Mouse (Mus musculus): ENCODE results near the gene Gmds. TPM values are rescaled to one million over a fixed set of nuclear protein-coding genes. Genes with fewer than 3 reads are reported as not detected.

Gene Gmds
- polyA plus RNA-seq, 1 experiment from 2014 or later: 29.2 TPM

GRCm38 (mm10) chr13:32165581-32165980 lies 173.0 kb downstream of the Gmds start:
- Histone ChIP-seq H3K4me2 (no peak overlapping the region), H3K9me3 (ENCODE audit: low read depth, low read length) (no peaks in the 10 kb centered on the region), H3K27ac (ENCODE audit: low read depth) (no peak overlapping the region), H3K4me3 (ENCODE audit: low read depth, low read length) (no peak overlapping the region), H3K27me3 (ENCODE audit: insufficient read depth, low read length) (no peaks in the 10 kb centered on the region), H3K4me1 (ENCODE audit: insufficient read depth) (no peaks in the 10 kb centered on the region), H3K36me3 (ENCODE audit: insufficient read depth) (no peaks in the 10 kb centered on the region), H3K9ac (no peak overlapping the region)
- no peak for TF ChIP-seq CTCF (IDR thresholded peaks at IDR 0.05; ENCODE audit: low read depth)
- DNase-seq (no peak), ATAC-seq (ENCODE audit: insufficient read depth) (no peak)
- 72% methylated on average over 2 of the region's 2 CpGs for WGBS

- no peaks in the 10 kb centered on the region for H3K36me3 ChIP-seq (ENCODE audit: insufficient read depth)
- no peak overlapping the region for H3K4me3 ChIP-seq (ENCODE audit: low read depth, low read length)
- no peak overlapping the region for H3K4me2 ChIP-seq
- H3K27me3 ChIP-seq (ENCODE audit: insufficient read depth, low read length): no peaks in the 10 kb centered on the region
- no peaks in the 10 kb centered on the region for H3K4me1 ChIP-seq (ENCODE audit: insufficient read depth)
- no peak for TF ChIP-seq CTCF (IDR thresholded peaks at IDR 0.05; ENCODE audit: low read depth)
- H3K9ac ChIP-seq: no peak overlapping the region
- ATAC-seq (ENCODE audit: insufficient read depth) (no peak), DNase-seq (no peak)
- H3K9me3 ChIP-seq (ENCODE audit: low read depth, low read length): no peaks in the 10 kb centered on the region
- no peak overlapping the region for H3K27ac ChIP-seq (ENCODE audit: low read depth)
- WGBS: 30% methylated on average over 2 of the region's 2 CpGs
Observed at GRCm38 (mm10) chr13:32161567-32161966, 177.0 kb downstream of the Gmds start.

- Histone ChIP-seq H3K9me3 (ENCODE audit: low read depth, low read length) (no peaks in the 10 kb centered on the region), H3K9ac (no peak overlapping the region), H3K36me3 (ENCODE audit: insufficient read depth) (no peaks in the 10 kb centered on the region), H3K4me2 (no peak overlapping the region), H3K27me3 (ENCODE audit: insufficient read depth, low read length) (no peaks in the 10 kb centered on the region), H3K4me1 (ENCODE audit: insufficient read depth) (no peaks in the 10 kb centered on the region), H3K27ac (ENCODE audit: low read depth) (no peak overlapping the region), H3K4me3 (ENCODE audit: low read depth, low read length) (no peak overlapping the region)
- WGBS: 67% methylated on average over 2 of the region's 2 CpGs
- no peak for TF ChIP-seq CTCF (IDR thresholded peaks at IDR 0.05; ENCODE audit: low read depth)
- DNase-seq: no peak
- no peak for ATAC-seq (ENCODE audit: insufficient read depth)
Observed at GRCm38 (mm10) chr13:32158240-32158639, 180.3 kb downstream of the Gmds start.

GRCm38 (mm10) chr13:32145916-32146315 lies 192.6 kb downstream of the Gmds start:
- H3K4me3 ChIP-seq (ENCODE audit: low read depth, low read length): no peak overlapping the region
- H3K27me3 ChIP-seq (ENCODE audit: insufficient read depth, low read length): no peaks in the 10 kb centered on the region
- no peaks in the 10 kb centered on the region for H3K9me3 ChIP-seq (ENCODE audit: low read depth, low read length)
- H3K36me3 ChIP-seq (ENCODE audit: insufficient read depth): no peaks in the 10 kb centered on the region
- TF ChIP-seq CTCF (IDR thresholded peaks at IDR 0.05; ENCODE audit: low read depth): no peak
- no peak for DNase-seq
- H3K27ac ChIP-seq (ENCODE audit: low read depth): no peak overlapping the region
- H3K4me1 ChIP-seq (ENCODE audit: insufficient read depth): no peaks in the 10 kb centered on the region
- WGBS: 27% methylated on average over 1 of the region's 1 CpGs
- ATAC-seq (ENCODE audit: insufficient read depth): no peak
- no peak overlapping the region for H3K4me2 ChIP-seq
- no peak overlapping the region for H3K9ac ChIP-seq

- no peak for DNase-seq
- no peak for TF ChIP-seq CTCF (IDR thresholded peaks at IDR 0.05; ENCODE audit: low read depth)
- Histone ChIP-seq H3K4me2 (no peak overlapping the region), H3K9me3 (ENCODE audit: low read depth, low read length) (no peaks in the 10 kb centered on the region), H3K27me3 (ENCODE audit: insufficient read depth, low read length) (no peaks in the 10 kb centered on the region), H3K27ac (ENCODE audit: low read depth) (no peak overlapping the region), H3K4me3 (ENCODE audit: low read depth, low read length) (no peak overlapping the region), H3K4me1 (ENCODE audit: insufficient read depth) (no peaks in the 10 kb centered on the region), H3K36me3 (ENCODE audit: insufficient read depth) (no peaks in the 10 kb centered on the region), H3K9ac (no peak overlapping the region)
- 52% methylated on average over 2 of the region's 2 CpGs for WGBS
- ATAC-seq (ENCODE audit: insufficient read depth): no peak
Observed at GRCm38 (mm10) chr13:32145179-32145578, 193.4 kb downstream of the Gmds start.

GRCm38 (mm10) chr13:32143651-32144050 lies 194.9 kb downstream of the Gmds start:
- DNase-seq: no peak
- 47% methylated on average over 3 of the region's 3 CpGs for WGBS

GRCm38 (mm10) chr13:32134663-32135273 lies 203.8 kb downstream of the Gmds start:
- H3K4me3 ChIP-seq (ENCODE audit: low read depth, low read length): no peak overlapping the region
- no peak for TF ChIP-seq CTCF (IDR thresholded peaks at IDR 0.05; ENCODE audit: low read depth)
- H3K4me2 ChIP-seq: no peak overlapping the region
- H3K9me3 ChIP-seq (ENCODE audit: low read depth, low read length): no peaks in the 10 kb centered on the region
- ATAC-seq (ENCODE audit: insufficient read depth): no peak
- H3K27ac ChIP-seq (ENCODE audit: low read depth): no peak overlapping the region
- no peaks in the 10 kb centered on the region for H3K36me3 ChIP-seq (ENCODE audit: insufficient read depth)
- H3K4me1 ChIP-seq (ENCODE audit: insufficient read depth): no peaks in the 10 kb centered on the region
- WGBS: 69% methylated on average over 4 of the region's 4 CpGs
- no peak for DNase-seq
- no peak overlapping the region for H3K9ac ChIP-seq
- H3K27me3 ChIP-seq (ENCODE audit: insufficient read depth, low read length): no peaks in the 10 kb centered on the region

More at GRCm38 (mm10) chr13:32143651-32144050, 194.9 kb downstream of the Gmds start:
- no peaks in the 10 kb centered on the region for H3K4me1 ChIP-seq (ENCODE audit: insufficient read depth)
- no peak overlapping the region for H3K9ac ChIP-seq
- H3K27ac ChIP-seq (ENCODE audit: low read depth): no peak overlapping the region
- H3K36me3 ChIP-seq (ENCODE audit: insufficient read depth): no peaks in the 10 kb centered on the region
- no peak overlapping the region for H3K4me2 ChIP-seq
- TF ChIP-seq CTCF (IDR thresholded peaks at IDR 0.05; ENCODE audit: low read depth): no peak
- H3K9me3 ChIP-seq (ENCODE audit: low read depth, low read length): no peaks in the 10 kb centered on the region
- no peak for ATAC-seq (ENCODE audit: insufficient read depth)
- H3K27me3 ChIP-seq (ENCODE audit: insufficient read depth, low read length): no peaks in the 10 kb centered on the region
- no peak overlapping the region for H3K4me3 ChIP-seq (ENCODE audit: low read depth, low read length)
